Mouse (Mus musculus) small intestine, adult 2 months (tissue): ENCODE measurements around the gene Zfhx3. TPM values are rescaled to one million over a fixed set of nuclear protein-coding genes. Genes with fewer than 3 reads are reported as not detected.

Source experiments
- H3K27ac ChIP-seq: fragments of 200-500 bp; 2 replicates; pipeline ENCODE4 v1.5.1; 2012; ENCODE audit warnings: low read depth, low read length, control low read depth, inconsistent platforms; ENCODE audit not compliant: insufficient read depth
- H3K27me3 ChIP-seq: fragments of 200-500 bp; 2 replicates; pipeline ENCODE4 v1.6.1; 2012; ENCODE audit warnings: mild to moderate bottlenecking, moderate library complexity, low read length, inconsistent platforms; ENCODE audit not compliant: control insufficient read depth, insufficient read depth
- H3K36me3 ChIP-seq: fragments of 200-500 bp; 2 replicates; pipeline ENCODE4 v1.6.1; 2012; ENCODE audit warnings: mild to moderate bottlenecking, low read length, control low read depth, inconsistent platforms; ENCODE audit not compliant: control insufficient read depth, insufficient read depth
- H3K4me1 ChIP-seq: fragments of 200-500 bp; 2 replicates; pipeline ENCODE4 v1.6.1; 2012; ENCODE audit warnings: low read length, inconsistent platforms, mixed read lengths; ENCODE audit not compliant: control insufficient read depth, insufficient read depth, insufficient read length
- H3K4me3 ChIP-seq: fragments of 200-500 bp; 2 replicates; pipeline ENCODE4 v1.5.1; 2012; ENCODE audit warnings: low read depth, mild to moderate bottlenecking, control low read depth, inconsistent platforms, low read length, moderate library complexity
- CTCF ChIP-seq: fragments of 200-500 bp; IDR thresholded peaks from 2 replicates; pipeline ENCODE4 v1.5.1; 2012; ENCODE audit warnings: low read depth, mild to moderate bottlenecking, control low read depth, inconsistent platforms, low read length, moderate library complexity, mixed read lengths; ENCODE audit not compliant: insufficient replicate concordance, insufficient read length; ENCODE audit errors: extremely low read depth
- POLR2A ChIP-seq: fragments of 200-500 bp; IDR thresholded peaks from 2 replicates; pipeline ENCODE4 v1.6.1; 2012; ENCODE audit warnings: low read depth, mild to moderate bottlenecking, control low read depth, inconsistent platforms, low read length, moderate library complexity
- WGBS: fragments of 180-500 bp; shearing (Covaris S2); methylation state at CpG from one replicate; pipeline ENCODE4 v1.1.7; 2018; 5-methylcytosine and 5-hydroxymethylcytosine counted together
- polyA plus RNA-seq: library from polyadenylated mRNA; depleted of rRNA; stranded (reverse); fragments of >200 nt; gene quantifications from 2 replicates; pipeline ENCODE4 v1.2.3, GENCODE M21; 2012

The Zfhx3 gene
- polyA plus RNA-seq, 1 experiment = 2.0 TPM

DNA sequence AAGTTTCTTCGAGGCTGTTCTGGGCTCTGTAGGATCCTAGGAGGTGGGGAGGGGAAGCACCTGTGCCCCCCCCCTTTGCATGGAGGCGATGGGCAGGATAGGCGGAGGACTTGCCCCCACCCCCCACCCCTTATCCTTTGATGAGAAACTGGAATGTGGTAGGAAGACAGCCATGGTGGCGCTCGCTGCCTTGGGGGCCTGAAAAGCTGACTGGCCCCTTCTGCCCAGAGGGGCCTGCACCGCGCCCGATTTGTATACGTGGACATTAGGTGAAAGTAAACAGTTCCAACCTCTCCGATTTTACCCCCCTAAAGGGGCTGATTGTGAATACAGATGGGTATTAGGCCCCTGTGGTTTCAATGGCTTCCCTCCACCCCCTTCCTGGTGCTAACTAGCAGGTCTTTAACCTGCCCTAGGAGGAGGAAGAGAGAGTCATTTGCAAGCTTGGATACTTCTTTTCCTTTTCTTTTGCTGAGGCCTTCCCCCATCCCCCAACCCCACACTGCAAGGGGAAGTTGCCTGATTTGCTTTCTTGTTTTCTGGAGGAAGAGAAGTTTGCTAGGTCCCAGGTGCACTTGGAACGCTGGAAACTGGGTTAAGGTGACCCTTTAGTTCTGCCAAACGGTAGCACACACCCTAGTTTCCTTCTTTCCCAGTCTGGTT, 787.4 kb downstream of the Zfhx3 start:
- H3K27me3 ChIP-seq = no peaks in the 10 kb centered on the region
- H3K36me3 ChIP-seq = no peaks in the 10 kb centered on the region
- H3K4me3 ChIP-seq = no peak overlapping the region
- H3K4me1 ChIP-seq = peaks cover 6% of the 10 kb centered on the region
- TF ChIP-seq POLR2A (no peak), CTCF (no peak)
- 68% methylated on average over 12 of the region's 12 CpGs for WGBS
- no peak overlapping the region for H3K27ac ChIP-seq

DNA sequence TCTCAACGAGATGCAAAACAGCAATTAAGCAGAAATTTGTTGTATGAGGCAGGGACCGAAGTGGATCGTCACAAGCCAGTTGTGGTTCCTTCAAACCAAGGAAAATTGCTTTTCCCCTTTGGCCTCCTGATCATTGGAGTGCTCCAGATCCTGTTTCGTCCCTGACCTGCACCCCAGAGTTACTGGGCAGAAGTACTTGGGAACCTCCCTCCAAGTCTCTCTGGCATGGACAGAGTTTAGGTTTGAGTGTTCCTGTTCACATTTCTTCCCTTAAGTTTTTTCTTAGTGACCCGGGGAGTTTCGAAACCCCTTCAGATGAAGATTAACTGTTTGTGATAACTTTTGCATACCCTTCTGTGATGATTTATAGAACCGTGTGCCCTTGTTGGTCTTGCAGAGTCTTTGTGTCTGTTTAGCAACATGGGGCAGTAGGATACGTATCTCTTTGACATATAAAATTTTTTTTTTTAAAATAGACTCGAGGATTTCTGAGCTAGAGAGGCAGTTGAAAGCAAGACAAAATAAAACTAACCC, 788.5 kb downstream of the Zfhx3 start:
- Histone ChIP-seq H3K4me3 (no peak overlapping the region), H3K36me3 (no peaks in the 10 kb centered on the region), H3K27me3 (no peaks in the 10 kb centered on the region), H3K4me1 (peaks cover 6% of the 10 kb centered on the region), H3K27ac (no peak overlapping the region)
- TF ChIP-seq POLR2A (no peak), CTCF (no peak)
- 60% methylated on average over 9 of the region's 9 CpGs for WGBS

DNA sequence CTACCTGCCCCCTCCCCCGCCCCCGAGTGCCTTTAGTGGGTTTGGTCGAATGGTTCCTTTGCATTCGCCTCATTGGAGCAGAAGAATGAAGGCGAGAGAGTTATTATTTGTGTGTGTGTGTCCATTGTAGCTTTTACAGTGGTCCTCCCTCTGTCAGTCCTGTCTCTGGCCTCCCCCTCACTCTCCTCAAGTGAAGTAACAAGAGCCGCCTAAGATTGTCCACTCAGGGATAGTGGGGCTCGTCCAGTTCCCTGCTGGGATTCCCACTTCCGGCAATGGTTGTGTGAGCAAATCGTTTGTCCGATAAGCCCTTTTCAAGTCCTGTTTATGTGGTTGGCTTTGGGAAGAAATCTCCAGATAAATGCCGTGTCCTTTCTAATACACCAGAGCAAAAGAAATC, 790.1 kb downstream of the Zfhx3 start:
- Histone ChIP-seq H3K4me1 (peaks cover 8% of the 10 kb centered on the region), H3K4me3 (no peak overlapping the region), H3K27ac (no peak overlapping the region), H3K27me3 (no peaks in the 10 kb centered on the region), H3K36me3 (no peaks in the 10 kb centered on the region)
- TF ChIP-seq CTCF = no peak
- no peak for TF ChIP-seq POLR2A
- 81% methylated on average over 11 of the region's 11 CpGs for WGBS

DNA sequence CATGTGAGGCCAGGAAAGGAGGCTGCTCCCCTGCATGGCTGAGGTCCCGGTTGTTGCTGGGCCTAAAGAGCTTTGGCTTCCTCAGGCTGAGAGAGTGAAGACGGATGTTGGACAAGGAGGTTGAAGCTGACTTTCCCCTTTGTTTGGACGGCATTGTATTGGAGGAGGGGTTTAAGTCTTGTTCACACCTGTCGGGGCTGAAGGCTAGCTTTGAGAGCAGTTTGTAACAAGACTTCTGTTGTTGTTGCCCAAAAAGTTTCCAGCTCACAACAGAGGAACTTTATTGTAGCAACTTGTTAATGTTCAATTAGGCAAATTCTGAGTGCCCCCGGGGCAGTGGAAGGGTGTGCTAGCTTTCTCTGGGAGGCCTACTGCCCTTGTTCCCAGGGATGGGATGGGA, 790.9 kb downstream of the Zfhx3 start:
- WGBS = 44% methylated on average over 5 of the region's 5 CpGs
- no peak overlapping the region for H3K4me3 ChIP-seq
- no peaks in the 10 kb centered on the region for H3K27me3 ChIP-seq
- no peak overlapping the region for H3K27ac ChIP-seq
- no peaks in the 10 kb centered on the region for H3K36me3 ChIP-seq
- peaks cover 8% of the 10 kb centered on the region for H3K4me1 ChIP-seq
- TF ChIP-seq CTCF = no peak
- TF ChIP-seq POLR2A = no peak

DNA sequence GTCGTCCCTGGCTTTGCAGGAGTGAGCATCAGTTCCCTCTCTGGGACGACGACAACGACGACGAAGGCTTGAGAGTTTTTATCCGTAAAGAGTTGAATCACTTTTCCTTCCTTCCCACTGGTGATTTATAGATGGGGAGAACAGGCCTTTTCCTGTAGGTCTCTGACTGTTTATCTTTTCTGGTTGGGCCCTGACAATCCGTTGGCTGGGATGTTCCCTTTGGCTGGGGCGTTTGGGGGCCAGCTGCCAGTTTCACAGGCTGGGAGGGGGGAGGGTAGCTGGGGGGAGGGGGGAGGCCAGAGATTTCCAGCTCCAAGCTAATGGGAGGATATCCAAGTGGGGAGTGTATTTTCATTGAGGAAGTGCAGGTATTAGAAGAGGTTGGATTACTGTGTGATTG, 794.0 kb downstream of the Zfhx3 start:
- Histone ChIP-seq H3K27me3 (no peaks in the 10 kb centered on the region), H3K4me1 (peaks cover 8% of the 10 kb centered on the region), H3K36me3 (no peaks in the 10 kb centered on the region), H3K4me3 (no peak overlapping the region), H3K27ac (no peak overlapping the region)
- no peak for TF ChIP-seq POLR2A
- no peak for TF ChIP-seq CTCF
- 58% methylated on average over 9 of the region's 9 CpGs for WGBS

DNA sequence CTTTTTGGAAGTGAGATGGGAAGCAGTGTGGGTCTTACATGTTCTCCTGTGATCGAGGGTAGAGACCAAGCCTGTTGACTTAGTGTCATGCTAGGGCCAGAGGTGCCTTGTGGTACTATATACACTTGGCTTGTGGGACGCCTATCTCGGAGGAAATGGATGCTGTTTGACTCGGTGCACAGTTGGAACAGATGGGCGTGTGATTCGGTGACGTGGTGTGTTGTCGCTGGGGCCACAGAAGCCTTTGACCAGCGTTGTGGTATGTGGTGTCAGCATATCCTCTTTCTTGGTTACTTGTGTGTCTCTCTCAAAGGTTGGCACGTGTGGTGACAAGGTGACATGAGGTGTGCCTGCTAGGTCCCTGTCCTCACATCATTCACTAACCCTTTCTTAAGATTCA, 795.7 kb downstream of the Zfhx3 start:
- WGBS = 86% methylated on average over 10 of the region's 10 CpGs
- peaks cover 10% of the 10 kb centered on the region for H3K4me1 ChIP-seq
- no peaks in the 10 kb centered on the region for H3K27me3 ChIP-seq
- H3K36me3 ChIP-seq = no peaks in the 10 kb centered on the region
- no peak overlapping the region for H3K27ac ChIP-seq
- no peak for TF ChIP-seq POLR2A
- no peak for TF ChIP-seq CTCF
- H3K4me3 ChIP-seq = no peak overlapping the region

DNA sequence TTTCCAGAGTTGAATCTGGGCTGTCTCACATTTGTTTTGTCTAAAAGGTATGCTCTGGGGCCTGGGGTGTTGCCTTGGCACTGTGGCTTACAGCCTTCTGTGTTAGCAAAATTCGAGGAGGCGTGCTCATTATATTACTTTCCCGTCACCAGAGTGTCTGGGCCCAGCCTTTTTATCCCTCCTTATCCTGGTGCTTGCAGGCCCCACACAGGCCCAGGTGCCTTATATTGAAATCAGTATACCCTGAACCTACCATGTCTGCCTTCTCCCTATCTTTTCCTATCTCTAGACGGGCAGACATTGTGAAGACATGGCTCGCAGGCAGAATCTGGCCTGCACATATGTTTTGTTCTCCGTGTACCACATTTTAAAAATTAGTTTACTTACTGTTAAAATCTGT, 797.1 kb downstream of the Zfhx3 start:
- H3K4me3 ChIP-seq = no peak overlapping the region
- no peaks in the 10 kb centered on the region for H3K36me3 ChIP-seq
- no peaks in the 10 kb centered on the region for H3K27me3 ChIP-seq
- H3K4me1 ChIP-seq = peaks cover 14% of the 10 kb centered on the region
- no peak for TF ChIP-seq CTCF
- 82% methylated on average over 6 of the region's 6 CpGs for WGBS
- H3K27ac ChIP-seq = no peak overlapping the region
